11 mouse cellular contexts compared by ENCODE assay signal in genomic region chr1:165105270-165106010, GRCm38 (mm10). TPM values are rescaled to one million over a fixed set of nuclear protein-coding genes. Genes with fewer than 3 reads are reported as not detected.
DNase-seq lines count a peak whose midpoint lies in the region; ATAC-seq lines count a peak whose summit lies in the region.
"Had no signal": no experiment of that assay in that cellular context is flagged by ENCODE, and none has a peak within 500 bp of the region (broad histone marks: within the 10 kb centered on the region; RNA-seq: fewer than 3 reads in every experiment).

No protein-coding gene starts in this region.

- H3K27ac ChIP-seq in heart, embryonic 13.5 days (replicated peaks): peak overlapping the region; percentile 86
- H3K27ac ChIP-seq in liver, embryonic 12.5 days: peak overlapping the region; percentile 96
- no peak overlapping the region for H3K27ac ChIP-seq in stomach, embryonic 15.5 days
- H3K27ac ChIP-seq in kidney, embryonic 16.5 days (ENCODE audit: low read length): no peak overlapping the region
- H3K27ac ChIP-seq: embryonic facial prominence, embryonic 12.5 days had no signal

- H3K9ac ChIP-seq in heart, embryonic 13.5 days: peak overlapping the region; percentile 50
- peak overlapping the region; percentile 69 for H3K9ac ChIP-seq in liver, embryonic 12.5 days
- no peak overlapping the region for H3K9ac ChIP-seq in stomach, embryonic 15.5 days
- H3K9ac ChIP-seq in kidney, embryonic 16.5 days (replicated peaks; ENCODE audit: low read length): no peak overlapping the region
- H3K9ac ChIP-seq: embryonic facial prominence, embryonic 12.5 days had no signal

- peak overlapping the region; percentile 35 for H3K4me2 ChIP-seq in heart, embryonic 13.5 days
- H3K4me2 ChIP-seq in liver, embryonic 12.5 days: peak overlapping the region; percentile 72
- no peak overlapping the region for H3K4me2 ChIP-seq in stomach, embryonic 15.5 days
- no peak overlapping the region for H3K4me2 ChIP-seq in kidney, embryonic 16.5 days (replicated peaks; ENCODE audit: low read depth, low read length)
- H3K4me2 ChIP-seq: embryonic facial prominence, embryonic 12.5 days had no signal

- H3K9me3 ChIP-seq in heart, embryonic 13.5 days: no peaks in the 10 kb centered on the region
- no peaks in the 10 kb centered on the region for H3K9me3 ChIP-seq in liver, embryonic 12.5 days (replicated peaks)
- no peaks in the 10 kb centered on the region for H3K9me3 ChIP-seq in stomach, embryonic 15.5 days
- no peaks in the 10 kb centered on the region for H3K9me3 ChIP-seq in kidney, embryonic 16.5 days (ENCODE audit: low read length)
- H3K9me3 ChIP-seq: embryonic facial prominence, embryonic 12.5 days had no signal

- H3K4me1 ChIP-seq in heart, embryonic 13.5 days: peaks cover 57% of the 10 kb centered on the region
- H3K4me1 ChIP-seq in liver, embryonic 12.5 days: peaks cover 51% of the 10 kb centered on the region
- H3K4me1 ChIP-seq in stomach, embryonic 15.5 days: no peaks in the 10 kb centered on the region
- H3K4me1 ChIP-seq in kidney, embryonic 16.5 days (ENCODE audit: insufficient read depth, low read length): 0 out of 2 replicates have a peak, but pooled peaks cover 2% of the 10 kb centered on the region
- H3K4me1 ChIP-seq: embryonic facial prominence, embryonic 12.5 days had no signal

- DNase-seq in heart, postnatal 36 days: no peak
- peak; percentile 23 for DNase-seq in spleen, adult 12 weeks (ENCODE audit: low spot score)
- no peak for DNase-seq in spleen, adult 18-20 months
- DNase-seq: adrenal gland, adult 8-10 months had no signal

- H3K36me3 ChIP-seq in heart, embryonic 13.5 days: no peaks in the 10 kb centered on the region
- H3K36me3 ChIP-seq in liver, embryonic 12.5 days: no peaks in the 10 kb centered on the region
- no peaks in the 10 kb centered on the region for H3K36me3 ChIP-seq in stomach, embryonic 15.5 days
- H3K36me3 ChIP-seq in kidney, embryonic 16.5 days (ENCODE audit: insufficient read depth, low read length): no peaks in the 10 kb centered on the region
- H3K36me3 ChIP-seq: embryonic facial prominence, embryonic 12.5 days had no signal

- 50% methylated on average over 9 of the region's 9 CpGs for WGBS in heart, embryonic 13.5 days
- 29% methylated on average over 9 of the region's 9 CpGs for WGBS in liver, embryonic 12.5 days (ENCODE audit: insufficient replicate concordance)
- 67% methylated on average over 9 of the region's 9 CpGs for WGBS in stomach, embryonic 15.5 days
- 78% methylated on average over 9 of the region's 9 CpGs for whole genome bisulfite sequencing in kidney, embryonic 16.5 days

- ATAC-seq in heart, embryonic 13.5 days (ENCODE audit: extremely low read depth, insufficient number of reproducible peaks, low FRiP score, low TSS enrichment): no peak
- ATAC-seq in liver, embryonic 12.5 days: peak; percentile 89
- peak; percentile 88 for ATAC-seq in stomach, embryonic 15.5 days (ENCODE audit: insufficient read depth, low FRiP score, low read depth)
- ATAC-seq in granulocyte monocyte progenitor cell, adult 5-6 weeks (replicated peaks; ENCODE audit: poor library complexity, severe bottlenecking): no peak
- no peak for ATAC-seq in kidney, embryonic 16.5 days (ENCODE audit: low FRiP score, low TSS enrichment)

- no peak overlapping the region for H3K4me3 ChIP-seq in heart, embryonic 13.5 days
- peak overlapping the region; percentile 26; the same call in 1 of the 2 replicates for H3K4me3 ChIP-seq in liver, embryonic 12.5 days
- no peak overlapping the region for H3K4me3 ChIP-seq in stomach, embryonic 15.5 days (replicated peaks)
- H3K4me3 ChIP-seq in kidney, embryonic 16.5 days (ENCODE audit: low read length): no peak overlapping the region
- H3K4me3 ChIP-seq: embryonic facial prominence, embryonic 12.5 days had no signal

- no peaks in the 10 kb centered on the region for H3K27me3 ChIP-seq in heart, embryonic 13.5 days (replicated peaks)
- H3K27me3 ChIP-seq in liver, embryonic 12.5 days (replicated peaks): no peaks in the 10 kb centered on the region
- H3K27me3 ChIP-seq in stomach, embryonic 15.5 days (replicated peaks): no peaks in the 10 kb centered on the region
- no peaks in the 10 kb centered on the region for H3K27me3 ChIP-seq in kidney, embryonic 16.5 days (ENCODE audit: insufficient read depth, low read length)
- H3K27me3 ChIP-seq: CH12.LX; embryonic facial prominence, embryonic 12.5 days had no signal

- intact Hi-C loops in heart, postnatal 36 days (cut with DNase I): no loop called here

RNA-seq across cellular contexts. Expression of gene Tbx19, which starts 55.1 kb away (rescaled TPM):
- not detected in 2 replicates for polyA plus RNA-seq in heart, embryonic 13.5 days (2015; fragmentation: Nextera tagmentation; extraction: Ambion mirVana)
- not detected for total RNA-seq in heart, postnatal 36 days (2021)
- polyA plus RNA-seq in liver, embryonic 12.5 days (2016; fragmentation: Nextera tagmentation; extraction: Ambion mirVana): not detected in 2 replicates
- polyA plus RNA-seq in stomach, embryonic 15.5 days (2015; fragmentation: Nextera tagmentation; extraction: Ambion mirVana): not detected in 2 replicates
- not detected in 2 replicates for total RNA-seq in granulocyte monocyte progenitor cell, adult 5-6 weeks (2014; fragmentation: Nextera tagmentation)
- not detected in 2 replicates for total RNA-seq in granulocyte monocyte progenitor cell, adult 5-6 weeks (2017)
- polyA plus RNA-seq in kidney, embryonic 16.5 days (2015; fragmentation: Nextera tagmentation; extraction: Ambion mirVana): not detected in 2 replicates
- total RNA-seq: adrenal gland, adult 8-10 months had no signal
- polyA plus RNA-seq: embryonic facial prominence, embryonic 12.5 days had no signal

Comparison
In these comparisons a context has a peak if more than half of its experiments do, and no peak if none do; other contexts are left out.
1. ATAC-seq: peak in liver, embryonic 12.5 days (single experiment) and stomach, embryonic 15.5 days (single experiment); none in heart, embryonic 13.5 days (single experiment), granulocyte monocyte progenitor cell, adult 5-6 weeks (single experiment) and kidney, embryonic 16.5 days (single experiment).
2. H3K27ac ChIP-seq: peak in heart, embryonic 13.5 days (single experiment) and liver, embryonic 12.5 days (single experiment); none in stomach, embryonic 15.5 days (single experiment) and kidney, embryonic 16.5 days (single experiment).
3. H3K4me2 ChIP-seq: peak in heart, embryonic 13.5 days (single experiment) and liver, embryonic 12.5 days (single experiment); none in stomach, embryonic 15.5 days (single experiment) and kidney, embryonic 16.5 days (single experiment).
4. H3K9ac ChIP-seq: peak in heart, embryonic 13.5 days (single experiment) and liver, embryonic 12.5 days (single experiment); none in stomach, embryonic 15.5 days (single experiment) and kidney, embryonic 16.5 days (single experiment).